Mouse (Mus musculus) layer of hippocampus, adult 18-20 months (tissue): ENCODE measurements around the gene Ankub1. TPM values are rescaled to one million over a fixed set of nuclear protein-coding genes. Genes with fewer than 3 reads are reported as not detected.

Source experiments
- DNase-seq, 2 experiments: peaks; one replicate each; pipeline ENCODE4 v3.0.0; 2022; ENCODE audit warnings: low spot score in 2 of 2
- long read RNA-seq: library from polyadenylated mRNA; stranded (forward); transcript quantifications from one replicate; pipeline ENCODE4 v2.0.0, GENCODE M21; 2021
- total RNA-seq, 2 experiments: library from RNA; stranded (reverse); gene quantifications; 2 replicates each; pipeline ENCODE4 v1.2.3; 2021

Gene Ankub1
- total RNA-seq = 1 to 10 TPM; 2.7 to 3.9 TPM
- long read RNA-seq, partial matches to known transcripts = 0 of 1 reads
- long read RNA-seq, other reads (novel, unspliced or antisense) = 0 of 1 reads

DNA sequence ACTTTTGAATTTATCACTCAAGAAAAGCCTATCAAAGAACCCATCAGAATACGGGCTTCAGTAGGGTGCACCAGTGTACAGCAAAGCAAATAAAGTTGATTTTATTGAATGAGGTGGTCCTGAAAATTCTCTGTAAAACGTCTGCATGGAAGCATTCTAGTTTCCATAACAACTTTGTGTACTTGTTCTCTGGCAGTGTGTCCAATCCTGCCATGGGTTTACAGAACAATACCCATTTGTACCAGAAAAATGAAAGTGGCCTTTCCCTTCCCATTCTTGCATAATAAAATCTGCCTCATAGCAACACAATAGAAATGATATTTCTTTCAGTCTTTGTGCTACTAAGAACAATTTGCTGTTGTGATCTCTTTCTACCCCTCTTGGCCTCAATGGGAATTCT lies at the start of gene Ankub1:
Gene Ankub1 (minus strand): TSS at position 81 of the 400 bp plus-strand sequence.
- DNase-seq = peak in 1 of 2 experiments; percentile 62

DNA sequence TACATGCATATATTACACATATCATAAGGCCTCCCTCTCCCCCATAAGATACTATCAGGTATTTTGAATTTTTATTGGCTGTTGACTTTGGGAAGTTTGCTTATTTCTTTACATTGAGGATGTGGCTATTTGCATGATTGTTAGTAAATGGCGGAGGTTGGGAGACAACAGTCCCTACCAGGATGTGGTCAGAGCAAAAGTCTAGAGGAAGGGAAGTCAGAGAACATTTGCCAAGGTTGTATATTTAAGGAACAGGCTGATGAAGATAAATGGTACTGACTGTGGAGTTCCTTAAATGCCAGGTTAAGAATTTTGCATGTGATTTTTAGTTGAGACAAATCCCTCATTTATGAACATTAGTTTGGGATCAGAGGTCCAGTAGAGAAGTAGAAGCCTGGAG lies 47.2 kb upstream of the Ankub1 start:
- no peak for DNase-seq

- DNase-seq = no peak
These were observed 44.0 kb upstream of the Ankub1 start for GRCm38 (mm10) chr3:57736419-57737095.

DNA sequence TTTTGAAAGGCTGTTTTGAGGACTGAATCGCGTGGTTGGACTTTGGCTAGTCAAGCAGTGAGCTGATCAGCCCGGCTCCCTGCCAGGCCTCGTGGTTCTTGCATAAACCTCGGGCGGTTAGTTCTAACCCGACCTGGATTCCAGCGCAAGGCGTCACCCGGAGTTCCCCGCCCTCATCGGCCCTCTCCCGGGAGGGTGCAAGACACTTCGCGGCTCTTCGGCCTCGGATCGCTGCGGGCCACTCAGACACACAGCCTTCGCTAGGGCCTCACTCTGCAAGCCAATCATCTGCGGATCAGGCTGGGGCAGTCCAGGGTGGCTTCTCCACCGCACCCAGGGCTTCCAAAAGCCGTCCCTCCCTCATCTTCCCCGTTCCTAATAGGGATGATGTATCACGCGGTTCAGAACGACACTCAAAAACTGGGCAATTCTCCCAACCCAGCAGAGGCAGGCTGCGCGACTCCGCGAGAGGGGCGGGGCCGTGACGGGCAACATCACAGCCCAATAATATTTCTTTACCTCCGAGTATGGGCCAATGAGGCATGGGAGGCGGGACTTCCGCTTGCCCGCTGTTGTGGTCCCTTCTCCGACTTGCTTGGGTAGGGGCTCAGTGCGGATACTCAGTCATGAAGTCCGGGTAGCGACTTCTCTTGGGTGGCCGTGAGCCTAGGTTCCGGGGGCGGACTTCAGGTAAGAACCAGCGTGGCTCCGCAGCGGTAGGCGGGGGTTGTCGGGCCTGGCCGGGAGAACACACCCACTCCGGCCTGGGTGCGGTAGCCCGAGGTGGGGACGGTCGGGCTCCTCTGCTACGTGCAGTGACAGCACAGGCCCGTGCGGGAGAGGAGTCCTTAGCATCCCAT lies 43.1 kb upstream of the Ankub1 start, which contains the start of gene Rnf13:
Gene Rnf13 (plus strand): TSS at position 552 of the 860 bp plus-strand sequence.
- peak; percentile 97 to 99 for DNase-seq

- no peak for DNase-seq
These were observed 39.8 kb upstream of the Ankub1 start for GRCm38 (mm10) chr3:57732206-57732915.

DNA sequence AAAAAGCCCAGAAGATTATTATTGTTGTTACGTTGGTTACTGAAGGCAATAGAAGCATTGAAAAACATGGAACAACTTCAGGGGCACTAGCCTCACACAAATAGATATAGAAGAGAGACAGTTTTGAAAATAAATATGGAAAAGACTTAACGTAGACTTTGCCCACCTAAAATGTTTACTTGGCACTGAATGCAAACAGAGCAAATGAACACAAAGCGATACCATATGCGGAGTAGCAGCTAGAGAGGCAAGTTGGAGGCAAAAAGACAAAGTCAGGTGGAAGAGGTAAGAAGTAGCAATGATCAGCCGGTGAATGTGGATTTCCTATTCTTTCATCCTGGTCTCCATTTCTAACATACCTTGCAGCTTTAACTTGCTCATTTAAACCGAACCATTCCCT lies 21.6 kb upstream of the Ankub1 start:
- DNase-seq = no peak

DNA sequence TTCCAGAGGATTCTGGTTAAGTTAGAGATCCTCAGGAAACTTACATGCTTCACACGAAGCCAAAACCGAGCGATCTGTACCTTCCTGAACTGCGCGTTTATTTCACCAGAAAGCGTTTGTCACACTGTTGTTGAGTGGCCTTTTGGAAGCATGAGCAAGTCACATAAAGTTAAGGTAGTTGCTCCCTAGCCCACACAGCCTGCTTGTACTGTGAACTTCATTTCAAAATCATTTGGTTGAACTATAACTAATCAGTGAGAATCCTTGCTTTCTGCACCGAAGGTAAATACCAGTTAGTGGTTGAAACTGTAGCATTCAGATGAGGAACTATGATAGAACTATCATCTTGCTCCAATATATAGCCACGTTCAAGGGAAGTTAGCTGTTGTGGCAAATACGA lies 4.2 kb upstream of the Ankub1 start:
- no peak for DNase-seq

DNA sequence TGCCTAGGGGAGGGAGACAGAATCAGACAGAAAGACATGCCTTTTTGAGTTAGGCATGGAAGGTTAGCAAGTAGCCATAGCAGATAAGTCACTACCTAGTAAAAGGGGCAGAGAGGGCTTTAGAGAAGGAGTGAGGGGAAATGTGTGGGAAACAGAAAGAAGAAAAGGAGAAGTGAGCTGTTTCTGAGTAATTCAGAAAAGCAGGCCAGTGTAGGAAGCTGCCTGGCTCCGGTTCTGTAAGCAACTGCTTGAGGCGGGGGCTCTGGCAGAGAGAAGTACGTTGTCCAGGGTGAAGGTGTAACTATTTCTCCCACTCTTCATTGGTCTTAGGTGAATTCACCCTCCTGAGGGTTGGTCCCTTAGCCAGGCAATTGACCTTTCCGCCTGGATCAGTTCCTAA lies 3.6 kb upstream of the Ankub1 start:
- no peak for DNase-seq

DNA sequence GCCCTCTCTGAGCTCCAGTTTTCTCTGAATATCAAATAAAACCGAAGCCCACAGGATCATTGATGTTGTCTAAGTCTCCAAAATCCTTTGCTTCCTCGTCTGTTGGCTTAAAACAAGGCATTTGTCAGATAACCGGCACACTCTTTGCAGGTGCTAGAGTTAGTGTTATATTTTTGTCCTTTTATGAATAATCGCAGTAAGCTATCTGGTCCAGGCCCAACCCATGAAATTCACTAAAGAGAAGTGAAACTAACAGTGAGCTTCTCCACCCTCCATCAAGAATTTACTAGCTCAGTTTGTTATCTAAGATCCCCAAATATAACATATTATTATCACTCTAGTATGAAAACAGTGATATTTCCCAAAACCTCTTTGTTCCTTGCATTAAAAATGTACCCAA lies 827 bp downstream of the Ankub1 start:
- DNase-seq = no peak

DNA sequence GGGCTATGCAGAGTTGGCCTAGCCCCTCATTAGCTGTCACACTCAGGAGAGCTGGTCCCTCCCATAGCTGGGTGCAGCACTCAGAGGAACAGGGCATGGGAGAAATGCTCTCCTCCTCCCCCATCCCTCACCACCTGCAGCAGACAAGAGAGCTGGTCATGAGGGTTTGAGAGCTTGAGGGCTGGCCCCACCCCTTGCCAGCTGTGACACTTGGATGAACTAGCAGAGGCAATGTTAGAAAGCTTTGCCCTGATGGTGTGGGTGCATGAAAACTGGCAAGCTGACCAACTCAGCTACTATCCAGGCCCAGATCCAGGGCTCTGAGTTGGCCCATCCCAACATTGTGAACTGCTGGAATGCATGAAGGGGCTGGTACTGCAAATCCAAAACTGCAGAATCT lies 14.8 kb downstream of the Ankub1 start:
- DNase-seq = peak in 1 of 2 experiments; percentile 49

GRCm38 (mm10) chr3:57674075-57674474 lies 18.5 kb downstream of the Ankub1 start:
- no peak for DNase-seq

GRCm38 (mm10) chr3:57673586-57673985 lies 19.0 kb downstream of the Ankub1 start:
- DNase-seq = no peak

GRCm38 (mm10) chr3:57667054-57667723 lies 25.4 kb downstream of the Ankub1 start:
- peak; percentile 68 to 92 for DNase-seq

DNA sequence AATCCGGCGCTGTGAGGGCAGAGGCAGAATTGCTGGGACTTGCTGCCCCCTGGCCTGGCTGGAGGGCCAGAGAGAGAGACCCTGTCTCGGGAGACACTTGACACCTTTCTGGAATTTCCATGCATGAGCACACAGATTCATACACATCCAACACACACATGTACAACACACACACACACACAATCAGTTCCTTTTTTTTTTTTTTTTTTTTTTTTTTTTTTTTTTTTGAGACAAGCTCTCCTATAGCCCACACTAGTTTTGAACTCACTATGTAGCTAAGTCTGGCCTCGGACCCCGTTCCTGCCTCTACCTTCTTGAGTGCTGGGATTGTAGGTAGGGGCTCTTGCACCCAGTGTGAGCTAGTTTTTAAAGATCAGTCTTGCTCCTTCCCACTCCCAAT lies 26.7 kb downstream of the Ankub1 start:
- DNase-seq = no peak

GRCm38 (mm10) chr3:57664682-57665081 lies 27.9 kb downstream of the Ankub1 start:
- DNase-seq = no peak

- DNase-seq = peak in 1 of 2 experiments; percentile 58
These were observed 28.9 kb downstream of the Ankub1 start for GRCm38 (mm10) chr3:57663731-57664130.

GRCm38 (mm10) chr3:57658608-57659007 lies 34.0 kb downstream of the Ankub1 start:
- no peak for DNase-seq

DNA sequence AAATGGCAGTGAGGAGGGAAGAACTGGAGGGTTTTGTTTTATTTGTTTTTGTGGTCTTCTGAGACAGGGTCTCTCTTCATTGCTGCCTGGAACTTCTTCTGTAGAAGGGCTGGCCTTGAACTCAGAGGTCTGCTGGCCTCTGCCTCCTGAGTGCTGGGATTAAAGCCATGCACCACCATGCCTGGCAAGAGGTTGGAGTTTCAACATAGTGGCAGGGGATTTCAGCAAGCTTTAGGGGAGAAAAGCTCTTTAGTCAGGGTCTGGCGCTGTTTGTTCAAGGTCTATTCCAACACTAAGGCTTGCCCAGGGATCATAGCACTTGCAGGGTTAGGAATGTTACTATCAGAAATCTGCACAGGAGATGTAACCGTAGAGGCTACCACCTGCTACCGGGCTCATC lies 39.0 kb downstream of the Ankub1 start:
- DNase-seq = no peak

DNA sequence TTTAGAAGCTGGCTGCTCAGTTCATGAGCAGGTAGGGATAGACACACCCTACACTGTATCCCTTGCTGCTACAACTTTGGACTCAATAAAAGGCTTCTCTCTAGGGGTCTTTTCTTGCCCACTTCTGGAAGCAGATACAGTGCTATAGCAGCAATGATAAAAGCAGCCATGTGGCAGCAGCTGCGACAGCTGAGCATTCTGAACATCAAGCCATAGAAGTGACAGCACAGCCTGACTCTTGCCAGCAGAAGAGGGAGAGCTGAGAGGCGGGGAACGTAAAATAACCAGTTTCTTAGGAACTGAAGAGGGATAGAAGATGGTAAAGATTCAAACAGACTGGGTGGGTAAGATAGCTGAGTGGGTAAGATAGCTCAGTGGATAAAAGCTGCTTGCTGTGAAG lies 40.1 kb downstream of the Ankub1 start:
- peak in 1 of 2 experiments; percentile 15 for DNase-seq

GRCm38 (mm10) chr3:57651865-57652259 lies 40.7 kb downstream of the Ankub1 start:
- DNase-seq = no peak
